Mouse (Mus musculus) embryonic facial prominence, embryonic 14.5 days (tissue): Measurements from ENCODE around the gene Wnt6. TPM values are rescaled to one million over a fixed set of nuclear protein-coding genes. Genes with fewer than 3 reads are reported as not detected.

ENCODE experiments used
- ATAC-seq: fragments of 200-750 bp; cut with Nextera tagmentation; 2 replicates; pipeline ENCODE4 v1.8.0; 2017; ENCODE audit warnings: low read depth, moderate number of reproducible peaks, moderate TSS enrichment
- DNase-seq: peaks from one replicate; pipeline ENCODE4 v3.0.0-alpha.2; 2015; ENCODE audit warnings: low spot score
- H3K27ac ChIP-seq: fragments of 300-500 bp; sonication (generic); replicated peaks from 2 replicates; pipeline ENCODE4 v1.5.1; 2014; ENCODE audit warnings: low read depth, mild to moderate bottlenecking, low read length, moderate library complexity
- H3K27me3 ChIP-seq: fragments of 300-500 bp; sonication (generic); replicated peaks from 2 replicates; pipeline ENCODE4 v1.6.1; 2014; ENCODE audit warnings: low read length; ENCODE audit not compliant: control insufficient read depth, insufficient read depth
- H3K36me3 ChIP-seq: fragments of 300-500 bp; sonication (generic); 2 replicates; pipeline ENCODE4 v1.6.1; 2014; ENCODE audit warnings: low read length, mixed read lengths; ENCODE audit not compliant: control insufficient read depth, insufficient read depth
- H3K4me1 ChIP-seq: fragments of 300-500 bp; sonication (generic); 2 replicates; pipeline ENCODE4 v1.6.1; 2014; ENCODE audit warnings: antibody characterized with exemption, low read length; ENCODE audit not compliant: control insufficient read depth, insufficient read depth
- H3K4me2 ChIP-seq: fragments of 300-500 bp; sonication (generic); 2 replicates; pipeline ENCODE4 v1.6.1; 2014; ENCODE audit warnings: low read depth, mild to moderate bottlenecking, low read length, moderate library complexity, mixed read lengths
- H3K4me3 ChIP-seq: fragments of 300-500 bp; sonication (generic); 2 replicates; pipeline ENCODE4 v1.5.1; 2014; ENCODE audit warnings: low read depth, mild to moderate bottlenecking, low read length
- H3K9ac ChIP-seq: fragments of 300-500 bp; sonication (generic); 2 replicates; pipeline ENCODE4 v1.6.1; 2014; ENCODE audit warnings: low read depth, mild to moderate bottlenecking, low read length, moderate library complexity, mixed read lengths
- H3K9me3 ChIP-seq: fragments of 300-500 bp; sonication (generic); 2 replicates; pipeline ENCODE4 v1.6.1; 2016; ENCODE audit warnings: low read length; ENCODE audit not compliant: control insufficient read depth
- WGBS: fragments of 180-500 bp; shearing (Covaris S2); extraction: QIAGEN DNeasy Blood & Tissue Kit; methylation state at CpG from one replicate; pipeline ENCODE4 v1.1.7; 2014; 5-methylcytosine and 5-hydroxymethylcytosine counted together
- polyA plus RNA-seq: library from polyadenylated mRNA; unstranded; fragments of >200 nt; fragmentation: Nextera tagmentation; extraction: Ambion mirVana; gene quantifications from 2 replicates; pipeline ENCODE4 v1.2.1, GENCODE M21; 2014

The Wnt6 gene
- 16.1 and 23.1 TPM in 2 replicates for polyA plus RNA-seq

GRCm38 (mm10) chr1:74771845-74771930 lies at the start of gene Wnt6:
Wnt6 (plus strand) TSS chr1:74771892.
- Histone ChIP-seq H3K4me2 (peak within 1 kb of the TSS; percentile 87), H3K27me3 (peaks cover 73% of the 10 kb centered on the region), H3K36me3 (no peaks in the 10 kb centered on the region), H3K4me3 (peak within 1 kb of the TSS; percentile 54), H3K9ac (peak within 1 kb of the TSS; percentile 62), H3K9me3 (no peaks in the 10 kb centered on the region), H3K4me1 (peaks cover 16% of the 10 kb centered on the region), H3K27ac (no peak within 1 kb of the TSS; the same call in 1 of the 2 replicates)
- no peak for ATAC-seq
- DNase-seq, result no peak
- WGBS, result no CpG with 5 or more reads among the region's 8 CpGs

DNA sequence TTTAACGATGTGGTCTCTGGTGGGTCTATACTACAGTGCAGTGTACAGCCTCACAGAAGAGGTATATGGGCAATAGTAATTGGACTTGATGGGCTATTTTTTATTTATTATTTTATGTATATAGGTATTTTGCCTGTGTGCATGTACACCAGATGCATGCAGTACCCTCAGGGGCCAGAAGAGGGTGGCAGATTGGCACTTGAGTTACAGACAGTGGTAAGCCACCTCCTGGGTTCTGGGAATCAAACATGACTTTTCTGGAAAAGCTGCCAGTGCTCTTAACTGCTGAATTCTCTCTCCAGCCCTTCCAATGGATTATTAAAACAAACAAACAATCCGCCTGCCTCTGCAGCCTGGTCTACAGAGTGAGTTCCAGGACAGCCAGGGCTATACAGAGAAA lies 47.9 kb upstream of the Wnt6 start:
- DNase-seq (no peak), ATAC-seq (no peak)
- Histone ChIP-seq H3K27ac (no peak overlapping the region), H3K27me3 (no peaks in the 10 kb centered on the region), H3K4me2 (no peak overlapping the region), H3K36me3 (no peaks in the 10 kb centered on the region), H3K9ac (no peak overlapping the region), H3K4me1 (no peaks in the 10 kb centered on the region), H3K4me3 (no peak overlapping the region), H3K9me3 (no peaks in the 10 kb centered on the region)
- WGBS, result 76% methylated on average over 2 of the region's 2 CpGs

DNA sequence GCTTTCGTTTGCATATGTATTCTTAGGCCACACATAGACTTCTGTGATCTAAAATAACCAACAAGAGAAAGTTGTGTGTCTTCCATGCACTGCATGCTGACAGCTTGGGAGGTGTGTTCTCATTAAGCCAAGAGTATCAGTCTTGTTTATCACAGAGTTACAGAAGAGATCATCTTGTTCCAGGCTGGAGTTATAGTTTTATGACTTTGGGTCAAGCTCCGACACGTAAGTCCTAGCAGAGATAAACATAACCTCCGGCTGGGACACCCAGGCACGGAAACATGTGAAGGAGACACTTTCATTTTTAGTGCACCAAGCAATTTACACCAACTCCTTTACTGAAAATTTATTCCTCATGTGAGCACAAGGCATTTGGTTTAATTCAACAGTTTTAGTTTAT lies 45.6 kb upstream of the Wnt6 start:
- H3K27ac ChIP-seq, result no peak overlapping the region
- H3K9ac ChIP-seq, result no peak overlapping the region
- H3K36me3 ChIP-seq, result no peaks in the 10 kb centered on the region
- H3K27me3 ChIP-seq, result no peaks in the 10 kb centered on the region
- H3K4me2 ChIP-seq, result no peak overlapping the region
- 62% methylated on average over 5 of the region's 5 CpGs for WGBS
- ATAC-seq (no peak), DNase-seq (no peak)
- H3K4me1 ChIP-seq, result no peaks in the 10 kb centered on the region
- no peaks in the 10 kb centered on the region for H3K9me3 ChIP-seq
- no peak overlapping the region for H3K4me3 ChIP-seq

- H3K9ac ChIP-seq, result no peak overlapping the region
- no peak overlapping the region for H3K4me3 ChIP-seq
- no peaks in the 10 kb centered on the region for H3K36me3 ChIP-seq
- H3K27ac ChIP-seq, result no peak overlapping the region
- ATAC-seq, result no peak
- WGBS, result 61% methylated on average over 5 of the region's 5 CpGs
- H3K27me3 ChIP-seq, result no peaks in the 10 kb centered on the region
- H3K4me2 ChIP-seq, result no peak overlapping the region
- H3K4me1 ChIP-seq, result no peaks in the 10 kb centered on the region
- no peak for DNase-seq
- H3K9me3 ChIP-seq, result no peaks in the 10 kb centered on the region
These were observed 45.0 kb upstream of the Wnt6 start for GRCm38 (mm10) chr1:74726674-74727073.

DNA sequence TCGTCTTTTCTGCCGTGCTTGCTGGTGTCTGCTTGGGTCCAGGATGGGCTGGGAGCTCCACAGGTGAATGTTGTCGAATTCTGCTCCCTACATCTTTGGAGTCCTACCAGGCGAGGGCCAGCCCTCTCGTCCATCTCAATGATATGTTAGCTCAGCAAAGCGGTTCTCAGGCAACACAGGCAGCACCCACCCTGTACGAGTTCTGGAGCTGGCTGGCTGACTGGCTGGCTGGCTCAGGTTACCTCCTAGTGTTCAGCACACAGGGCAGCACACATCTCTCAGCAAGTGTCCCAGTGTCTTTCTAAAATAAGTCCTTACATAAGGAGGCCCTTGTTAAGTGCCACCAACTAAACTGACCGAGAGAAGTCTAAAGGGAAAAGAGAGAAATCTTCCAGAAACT lies 43.2 kb upstream of the Wnt6 start:
- H3K4me1 ChIP-seq, result no peaks in the 10 kb centered on the region
- no peak for ATAC-seq
- WGBS, result 57% methylated on average over 8 of the region's 8 CpGs

GRCm38 (mm10) chr1:74736977-74737376 lies 34.7 kb upstream of the Wnt6 start:
- Histone ChIP-seq H3K27me3 (no peaks in the 10 kb centered on the region), H3K27ac (no peak overlapping the region), H3K4me1 (no peaks in the 10 kb centered on the region), H3K36me3 (no peaks in the 10 kb centered on the region), H3K4me3 (no peak overlapping the region), H3K9ac (no peak overlapping the region), H3K4me2 (no peak overlapping the region), H3K9me3 (no peaks in the 10 kb centered on the region)
- ATAC-seq (no peak), DNase-seq (no peak)
- WGBS, result 88% methylated on average over 12 of the region's 12 CpGs

More for the DNA sequence above, 43.2 kb upstream of the Wnt6 start:
- no peak overlapping the region for H3K4me3 ChIP-seq
- H3K9me3 ChIP-seq, result no peaks in the 10 kb centered on the region
- no peak overlapping the region for H3K27ac ChIP-seq
- H3K4me2 ChIP-seq, result no peak overlapping the region
- no peak for DNase-seq
- H3K36me3 ChIP-seq, result no peaks in the 10 kb centered on the region
- H3K27me3 ChIP-seq, result no peaks in the 10 kb centered on the region
- no peak overlapping the region for H3K9ac ChIP-seq

- ATAC-seq (no peak), DNase-seq (no peak)
- H3K4me2 ChIP-seq, result no peak overlapping the region
- H3K9ac ChIP-seq, result no peak overlapping the region
- H3K27me3 ChIP-seq, result no peaks in the 10 kb centered on the region
- no peak overlapping the region for H3K4me3 ChIP-seq
- no peaks in the 10 kb centered on the region for H3K4me1 ChIP-seq
- no peaks in the 10 kb centered on the region for H3K36me3 ChIP-seq
- 81% methylated on average over 7 of the region's 7 CpGs for WGBS
- H3K27ac ChIP-seq, result no peak overlapping the region
- no peaks in the 10 kb centered on the region for H3K9me3 ChIP-seq
These were observed 34.2 kb upstream of the Wnt6 start for GRCm38 (mm10) chr1:74737500-74737899.

GRCm38 (mm10) chr1:74740846-74741245 lies 30.8 kb upstream of the Wnt6 start:
- WGBS, result 92% methylated on average over 6 of the region's 7 CpGs
- Histone ChIP-seq H3K4me2 (no peak overlapping the region), H3K4me3 (no peak overlapping the region), H3K27me3 (no peaks in the 10 kb centered on the region), H3K27ac (no peak overlapping the region), H3K36me3 (no peaks in the 10 kb centered on the region), H3K9ac (no peak overlapping the region), H3K4me1 (no peaks in the 10 kb centered on the region), H3K9me3 (no peaks in the 10 kb centered on the region)
- DNase-seq, result no peak
- ATAC-seq, result no peak

GRCm38 (mm10) chr1:74747335-74747734 lies 24.4 kb upstream of the Wnt6 start:
- no peaks in the 10 kb centered on the region for H3K27me3 ChIP-seq
- DNase-seq (no peak), ATAC-seq (0 out of 2 replicates have a peak, but pooled peaks have one; percentile 34)
- no peaks in the 10 kb centered on the region for H3K9me3 ChIP-seq
- H3K9ac ChIP-seq, result no peak overlapping the region
- no peak overlapping the region for H3K4me2 ChIP-seq
- H3K4me3 ChIP-seq, result no peak overlapping the region
- H3K36me3 ChIP-seq, result no peaks in the 10 kb centered on the region
- H3K27ac ChIP-seq, result no peak overlapping the region
- WGBS, result 64% methylated on average over 5 of the region's 5 CpGs
- H3K4me1 ChIP-seq, result peaks cover 10% of the 10 kb centered on the region
